Mouse (Mus musculus) hindbrain, embryonic 12.5 days (tissue): ENCODE results near the gene Scamp1. TPM values are rescaled to one million over a fixed set of nuclear protein-coding genes. Genes with fewer than 3 reads are reported as not detected.

ENCODE experiments used
- ATAC-seq: fragments of 200-750 bp; cut with Nextera tagmentation; 2 replicates; pipeline ENCODE4 v1.8.0; 2017; ENCODE audit warnings: moderate TSS enrichment; ENCODE audit not compliant: low FRiP score
- H3K27ac ChIP-seq: fragments of 300-500 bp; sonication (generic); 2 replicates; pipeline ENCODE4 v1.5.1; 2016; ENCODE audit warnings: mild to moderate bottlenecking
- H3K27me3 ChIP-seq: fragments of 300-500 bp; sonication (generic); 2 replicates; pipeline ENCODE4 v1.6.1; 2016; ENCODE audit warnings: mild to moderate bottlenecking
- H3K36me3 ChIP-seq: fragments of 300-500 bp; sonication (generic); 2 replicates; pipeline ENCODE4 v1.6.1; 2016; ENCODE audit warnings: mild to moderate bottlenecking
- H3K4me1 ChIP-seq: fragments of 300-500 bp; sonication (generic); 2 replicates; pipeline ENCODE4 v1.6.1; 2016
- H3K4me2 ChIP-seq: fragments of 300-500 bp; sonication (generic); replicated peaks from 2 replicates; pipeline ENCODE4 v1.6.1; 2016; ENCODE audit warnings: mild to moderate bottlenecking
- H3K4me3 ChIP-seq: fragments of 300-500 bp; sonication (generic); 2 replicates; pipeline ENCODE4 v1.5.1; 2016; ENCODE audit warnings: mild to moderate bottlenecking
- H3K9ac ChIP-seq: fragments of 300-500 bp; sonication (generic); 2 replicates; pipeline ENCODE4 v1.6.1; 2016; ENCODE audit warnings: mild to moderate bottlenecking, moderate library complexity
- H3K9me3 ChIP-seq: fragments of 300-500 bp; sonication (generic); replicated peaks from 2 replicates; pipeline ENCODE4 v1.6.1; 2016; ENCODE audit warnings: mild to moderate bottlenecking
- WGBS: fragments of 180-500 bp; shearing (Covaris S2); methylation state at CpG from one replicate; pipeline ENCODE4 v1.1.7; 2016; 5-methylcytosine and 5-hydroxymethylcytosine counted together
- polyA plus RNA-seq: library from polyadenylated mRNA; unstranded; fragments of >200 nt; fragmentation: Nextera tagmentation; extraction: Ambion mirVana; gene quantifications from 2 replicates; pipeline ENCODE4 v1.2.1, GENCODE M21; 2016

Gene Scamp1
- polyA plus RNA-seq, 1 experiment from 2014 or later, result 78.4 TPM

- Histone ChIP-seq H3K27ac (no peak overlapping the region), H3K4me1 (peaks cover 6% of the 10 kb centered on the region), H3K9me3 (peaks cover 4% of the 10 kb centered on the region; the same call in 1 of the 2 replicates), H3K9ac (no peak overlapping the region), H3K4me2 (no peak overlapping the region), H3K27me3 (no peaks in the 10 kb centered on the region), H3K4me3 (no peak overlapping the region), H3K36me3 (peaks cover 27% of the 10 kb centered on the region)
- ATAC-seq, result no peak
Measured at GRCm38 (mm10) chr13:94208892-94209291, 76.8 kb downstream of the Scamp1 start.

GRCm38 (mm10) chr13:94207973-94208372 lies 77.7 kb downstream of the Scamp1 start:
- Histone ChIP-seq H3K4me3 (no peak overlapping the region), H3K27ac (no peak overlapping the region), H3K27me3 (no peaks in the 10 kb centered on the region), H3K36me3 (peaks cover 28% of the 10 kb centered on the region), H3K4me2 (no peak overlapping the region), H3K9me3 (peaks cover 4% of the 10 kb centered on the region; the same call in 1 of the 2 replicates), H3K4me1 (peaks cover 6% of the 10 kb centered on the region), H3K9ac (no peak overlapping the region)
- 98% methylated on average over 16 of the region's 16 CpGs for WGBS
- no peak for ATAC-seq

GRCm38 (mm10) chr13:94205234-94205633 lies 80.4 kb downstream of the Scamp1 start:
- Histone ChIP-seq H3K4me1 (no peaks in the 10 kb centered on the region), H3K9ac (no peak overlapping the region), H3K4me3 (no peak overlapping the region), H3K4me2 (no peak overlapping the region), H3K27ac (no peak overlapping the region), H3K27me3 (no peaks in the 10 kb centered on the region), H3K36me3 (peaks cover 28% of the 10 kb centered on the region), H3K9me3 (peaks cover 4% of the 10 kb centered on the region; the same call in 1 of the 2 replicates)
- peak; percentile 74; the same call in 1 of the 2 replicates for ATAC-seq
- WGBS, result 10% methylated on average over 6 of the region's 6 CpGs

- no peak overlapping the region for H3K4me2 ChIP-seq
- no peak overlapping the region for H3K9ac ChIP-seq
- 62% methylated on average over 8 of the region's 8 CpGs for WGBS
- no peaks in the 10 kb centered on the region for H3K27me3 ChIP-seq
- 0 out of 2 replicates have a peak, but pooled peaks cover 7% of the 10 kb centered on the region for H3K36me3 ChIP-seq
- no peak for ATAC-seq
- no peak overlapping the region for H3K4me3 ChIP-seq
- no peaks in the 10 kb centered on the region for H3K9me3 ChIP-seq
- no peaks in the 10 kb centered on the region for H3K4me1 ChIP-seq
- no peak overlapping the region for H3K27ac ChIP-seq
Measured at GRCm38 (mm10) chr13:94199829-94200228, 85.8 kb downstream of the Scamp1 start.

- Histone ChIP-seq H3K4me2 (no peak overlapping the region), H3K27me3 (no peaks in the 10 kb centered on the region), H3K27ac (no peak overlapping the region), H3K9ac (no peak overlapping the region), H3K4me1 (no peaks in the 10 kb centered on the region), H3K36me3 (0 out of 2 replicates have a peak, but pooled peaks cover 3% of the 10 kb centered on the region), H3K9me3 (no peaks in the 10 kb centered on the region), H3K4me3 (no peak overlapping the region)
- no peak for ATAC-seq
- 91% methylated on average over 6 of the region's 6 CpGs for WGBS
Measured at GRCm38 (mm10) chr13:94198616-94199015, 87.0 kb downstream of the Scamp1 start.

GRCm38 (mm10) chr13:94193227-94193626 lies 92.4 kb downstream of the Scamp1 start:
- no peaks in the 10 kb centered on the region for H3K27me3 ChIP-seq
- no peak for ATAC-seq
- 93% methylated on average over 4 of the region's 4 CpGs for whole genome bisulfite sequencing

GRCm38 (mm10) chr13:94190386-94190785 lies 95.3 kb downstream of the Scamp1 start:
- Histone ChIP-seq H3K9me3 (no peaks in the 10 kb centered on the region), H3K36me3 (0 out of 2 replicates have a peak, but pooled peaks cover 8% of the 10 kb centered on the region), H3K4me1 (peaks cover 12% of the 10 kb centered on the region; the same call in 1 of the 2 replicates), H3K27me3 (no peaks in the 10 kb centered on the region), H3K27ac (no peak overlapping the region), H3K9ac (no peak overlapping the region), H3K4me2 (no peak overlapping the region), H3K4me3 (no peak overlapping the region)
- 87% methylated on average over 1 of the region's 1 CpGs for WGBS
- ATAC-seq, result no peak

More at GRCm38 (mm10) chr13:94193227-94193626, 92.4 kb downstream of the Scamp1 start:
- no peak overlapping the region for H3K4me2 ChIP-seq
- H3K27ac ChIP-seq, result no peak overlapping the region
- no peak overlapping the region for H3K4me3 ChIP-seq
- H3K36me3 ChIP-seq, result 0 out of 2 replicates have a peak, but pooled peaks cover 11% of the 10 kb centered on the region
- peaks cover 4% of the 10 kb centered on the region; the same call in 1 of the 2 replicates for H3K4me1 ChIP-seq
- H3K9ac ChIP-seq, result no peak overlapping the region
- no peaks in the 10 kb centered on the region for H3K9me3 ChIP-seq

- no peaks in the 10 kb centered on the region for H3K27me3 ChIP-seq
- no peak overlapping the region for H3K9ac ChIP-seq
- H3K9me3 ChIP-seq, result no peaks in the 10 kb centered on the region
- H3K36me3 ChIP-seq, result 0 out of 2 replicates have a peak, but pooled peaks cover 8% of the 10 kb centered on the region
- peaks cover 12% of the 10 kb centered on the region; the same call in 1 of the 2 replicates for H3K4me1 ChIP-seq
- ATAC-seq, result no peak
- 0 out of 2 replicates have a peak overlapping the region, but pooled peaks have one; percentile 23 for H3K27ac ChIP-seq
- no peak overlapping the region for H3K4me3 ChIP-seq
- WGBS, result 35% methylated on average over 10 of the region's 10 CpGs
- H3K4me2 ChIP-seq, result no peak overlapping the region
Measured at GRCm38 (mm10) chr13:94188200-94189086, 97.2 kb downstream of the Scamp1 start.

- Histone ChIP-seq H3K27ac (no peak overlapping the region), H3K36me3 (no peaks in the 10 kb centered on the region), H3K27me3 (no peaks in the 10 kb centered on the region), H3K9ac (no peak overlapping the region), H3K4me2 (no peak overlapping the region), H3K4me3 (no peak overlapping the region), H3K4me1 (peaks cover 12% of the 10 kb centered on the region; the same call in 1 of the 2 replicates), H3K9me3 (no peaks in the 10 kb centered on the region)
- no peak for ATAC-seq
- WGBS, result 92% methylated on average over 5 of the region's 6 CpGs
Measured at GRCm38 (mm10) chr13:94185631-94186030, 100.0 kb downstream of the Scamp1 start.

- Histone ChIP-seq H3K27ac (no peak overlapping the region), H3K9me3 (no peaks in the 10 kb centered on the region), H3K36me3 (no peaks in the 10 kb centered on the region), H3K4me2 (no peak overlapping the region), H3K27me3 (no peaks in the 10 kb centered on the region), H3K4me1 (peaks cover 12% of the 10 kb centered on the region; the same call in 1 of the 2 replicates), H3K4me3 (no peak overlapping the region), H3K9ac (no peak overlapping the region)
- WGBS, result 94% methylated on average over 10 of the region's 10 CpGs
- no peak for ATAC-seq
Measured at GRCm38 (mm10) chr13:94184726-94185456, 100.8 kb downstream of the Scamp1 start.

- Histone ChIP-seq H3K4me2 (no peak overlapping the region), H3K4me3 (no peak overlapping the region), H3K9ac (no peak overlapping the region), H3K27me3 (no peaks in the 10 kb centered on the region), H3K27ac (no peak overlapping the region), H3K9me3 (no peaks in the 10 kb centered on the region), H3K36me3 (no peaks in the 10 kb centered on the region), H3K4me1 (peaks cover 18% of the 10 kb centered on the region)
- no peak for ATAC-seq
- WGBS, result 82% methylated on average over 8 of the region's 8 CpGs
Measured at GRCm38 (mm10) chr13:94183372-94184021, 102.2 kb downstream of the Scamp1 start.

- WGBS, result 74% methylated on average over 5 of the region's 5 CpGs
- Histone ChIP-seq H3K36me3 (no peaks in the 10 kb centered on the region), H3K9ac (no peak overlapping the region), H3K4me3 (no peak overlapping the region), H3K27me3 (no peaks in the 10 kb centered on the region), H3K27ac (no peak overlapping the region), H3K9me3 (no peaks in the 10 kb centered on the region), H3K4me1 (peaks cover 15% of the 10 kb centered on the region), H3K4me2 (no peak overlapping the region)
- ATAC-seq, result no peak
Measured at GRCm38 (mm10) chr13:94182026-94182425, 103.6 kb downstream of the Scamp1 start.
